ENCODE assay signal across 23 mouse cellular contexts in genomic region chr5:36829098-36829497, GRCm38 (mm10). TPM values are rescaled to one million over a fixed set of nuclear protein-coding genes. Genes with fewer than 3 reads are reported as not detected.
DNase-seq lines count a peak whose midpoint lies in the region; ATAC-seq lines count a peak whose summit lies in the region.
"Had no signal": no experiment of that assay in that cellular context is flagged by ENCODE, and none has a peak within 500 bp of the region (broad histone marks: within the 10 kb centered on the region; RNA-seq: fewer than 3 reads in every experiment).

No protein-coding gene starts in this region.

- H3K27me3 ChIP-seq in intestine, embryonic 16.5 days (replicated peaks; ENCODE audit: control insufficient read depth, insufficient read depth, low read length), result no peaks in the 10 kb centered on the region
- H3K27me3 ChIP-seq in liver, embryonic 13.5 days, result no peaks in the 10 kb centered on the region
- H3K27me3 ChIP-seq: hindbrain, embryonic 12.5 days; lung, embryonic 15.5 days; neural tube, embryonic 12.5 days had no signal

- peak overlapping the region; percentile 80 for H3K4me2 ChIP-seq in intestine, embryonic 16.5 days (ENCODE audit: low read depth, low read length)
- peak overlapping the region; percentile 90 for H3K4me2 ChIP-seq in liver, embryonic 13.5 days

- peak overlapping the region; percentile 68; the same call in 1 of the 2 replicates for H3K4me3 ChIP-seq in intestine, embryonic 16.5 days (ENCODE audit: low read length)
- no peak overlapping the region for H3K4me3 ChIP-seq in liver, embryonic 13.5 days (replicated peaks)
- H3K4me3 ChIP-seq: neural tube, embryonic 12.5 days had no signal

- 70% methylated on average over 4 of the region's 4 CpGs for whole genome bisulfite sequencing in intestine, embryonic 16.5 days
- WGBS in liver, embryonic 13.5 days (ENCODE audit: insufficient replicate concordance), result 57% methylated on average over 4 of the region's 4 CpGs

- H3K36me3 ChIP-seq in intestine, embryonic 16.5 days (ENCODE audit: control insufficient read depth, insufficient read depth, low read length), result peaks cover 5% of the 10 kb centered on the region; the same call in 1 of the 2 replicates
- peaks cover 37% of the 10 kb centered on the region for H3K36me3 ChIP-seq in liver, embryonic 13.5 days
- H3K36me3 ChIP-seq: lung, embryonic 15.5 days had no signal

- H3K9ac ChIP-seq in intestine, embryonic 16.5 days (ENCODE audit: low read depth, low read length), result no peak overlapping the region
- no peak overlapping the region for H3K9ac ChIP-seq in liver, embryonic 13.5 days
- H3K9ac ChIP-seq: hindbrain, embryonic 12.5 days; lung, embryonic 15.5 days; neural tube, embryonic 12.5 days had no signal

- peak; percentile 22 for DNase-seq in kidney, adult 9 months
- DNase-seq in kidney, adult 8-10 months, result no peak
- DNase-seq in liver, embryonic 13.5 days, result no peak
- peak; percentile 72 for DNase-seq in yolk sac, embryonic 10.5 days (ENCODE audit: low spot score)
- DNase-seq in spleen, postnatal 10 days (ENCODE audit: low spot score in 2 of 2), result no peak
- no peak for DNase-seq in cerebellum, postnatal 14 days
- DNase-seq: adrenal gland, postnatal 14 days; cerebellum, adult 2 months; cerebellum, postnatal 25 days; kidney, adult 18-20 months; kidney, postnatal 4 days; layer of hippocampus, postnatal 36 days; left cerebral cortex, postnatal 4 days; right cerebral cortex, postnatal 4 days had no signal

- H3K27ac ChIP-seq in intestine, embryonic 16.5 days (ENCODE audit: low read length), result no peak overlapping the region
- no peak overlapping the region for H3K27ac ChIP-seq in liver, embryonic 13.5 days
- H3K27ac ChIP-seq: hindbrain, embryonic 12.5 days; kidney, postnatal 0 days; lung, embryonic 15.5 days; midbrain, embryonic 10.5 days; neural tube, embryonic 12.5 days had no signal

- peak; percentile 64 for ATAC-seq in intestine, embryonic 16.5 days
- ATAC-seq in liver, embryonic 13.5 days (ENCODE audit: low read depth), result no peak
- ATAC-seq: CD4-positive, CD25-positive, alpha-beta regulatory T cell, adult 4 months had no signal

- H3K9me3 ChIP-seq in intestine, embryonic 16.5 days (ENCODE audit: control insufficient read depth, low read length), result no peaks in the 10 kb centered on the region
- H3K9me3 ChIP-seq in liver, embryonic 13.5 days (replicated peaks), result no peaks in the 10 kb centered on the region
- H3K9me3 ChIP-seq: hindbrain, embryonic 12.5 days; lung, embryonic 15.5 days; midbrain, embryonic 10.5 days; neural tube, embryonic 12.5 days had no signal

- no peaks in the 10 kb centered on the region; the same call in 1 of the 2 replicates for H3K4me1 ChIP-seq in intestine, embryonic 16.5 days (ENCODE audit: control insufficient read depth, insufficient read depth, low read length)
- peaks cover 22% of the 10 kb centered on the region for H3K4me1 ChIP-seq in liver, embryonic 13.5 days (replicated peaks)

RNA-seq across cellular contexts. Expression of gene Man2b2, which starts 1.4 kb away (rescaled TPM):
- polyA plus RNA-seq in intestine, embryonic 16.5 days (2015; fragmentation: Nextera tagmentation; extraction: Ambion mirVana), result 44.9 and 64.6 TPM in 2 replicates
- polyA plus RNA-seq in liver, embryonic 13.5 days (2015; fragmentation: Nextera tagmentation; extraction: Ambion mirVana), result 8.2 and 10.5 TPM in 2 replicates

RNA-seq across cellular contexts. Expression of gene Mrfap1, which starts 32.5 kb away (rescaled TPM):
- polyA plus RNA-seq in intestine, embryonic 16.5 days (2015; fragmentation: Nextera tagmentation; extraction: Ambion mirVana), result 280 and 296 TPM in 2 replicates
- polyA plus RNA-seq in liver, embryonic 13.5 days (2015; fragmentation: Nextera tagmentation; extraction: Ambion mirVana), result 184 and 217 TPM in 2 replicates

RNA-seq across cellular contexts. Expression of gene Ppp2r2c, which starts 39.2 kb away (rescaled TPM):
- 0.40 and 0.42 TPM in 2 replicates for polyA plus RNA-seq in intestine, embryonic 16.5 days (2015; fragmentation: Nextera tagmentation; extraction: Ambion mirVana)
- 0.03 and 0.05 TPM in 2 replicates for polyA plus RNA-seq in liver, embryonic 13.5 days (2015; fragmentation: Nextera tagmentation; extraction: Ambion mirVana)
- polyA plus RNA-seq: CD4-positive, CD25-positive, alpha-beta regulatory T cell, adult 4 months; heart, embryonic 14.5 days; thymus, postnatal 0 days had no signal

Comparison
In these comparisons a context has a peak if more than half of its experiments do, and no peak if none do; other contexts are left out.
1. DNase-seq: peak in kidney, adult 9 months (single experiment) and yolk sac, embryonic 10.5 days (single experiment); none in kidney, adult 8-10 months (0 of 2), liver, embryonic 13.5 days (single experiment), spleen, postnatal 10 days (0 of 2) and cerebellum, postnatal 14 days (0 of 2).